Mouse (Mus musculus): Measurements from ENCODE around the gene Kbtbd4.

The Kbtbd4 gene

DNA sequence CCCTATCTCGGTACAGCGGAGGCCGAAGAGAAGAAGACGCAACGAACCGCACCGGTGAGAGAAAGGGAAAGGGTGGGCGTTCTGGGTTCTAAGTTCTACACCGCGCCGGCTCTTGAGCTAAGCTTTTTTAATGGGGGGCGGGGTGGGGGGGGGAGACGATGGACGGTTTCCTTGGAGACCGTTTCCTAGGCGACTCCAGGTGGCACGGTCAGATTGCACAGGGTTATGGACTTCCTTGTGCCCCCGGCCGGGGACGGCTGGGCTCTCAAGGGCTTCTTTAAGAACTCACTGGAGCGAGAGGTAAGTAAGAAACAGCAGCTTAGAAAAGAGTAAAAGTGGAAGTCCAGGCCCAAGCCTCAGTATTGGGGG, 300 bp downstream of the Kbtbd4 start:
- DNase-seq (ENCODE audit: low read depth, low spot score), result no peak

DNA sequence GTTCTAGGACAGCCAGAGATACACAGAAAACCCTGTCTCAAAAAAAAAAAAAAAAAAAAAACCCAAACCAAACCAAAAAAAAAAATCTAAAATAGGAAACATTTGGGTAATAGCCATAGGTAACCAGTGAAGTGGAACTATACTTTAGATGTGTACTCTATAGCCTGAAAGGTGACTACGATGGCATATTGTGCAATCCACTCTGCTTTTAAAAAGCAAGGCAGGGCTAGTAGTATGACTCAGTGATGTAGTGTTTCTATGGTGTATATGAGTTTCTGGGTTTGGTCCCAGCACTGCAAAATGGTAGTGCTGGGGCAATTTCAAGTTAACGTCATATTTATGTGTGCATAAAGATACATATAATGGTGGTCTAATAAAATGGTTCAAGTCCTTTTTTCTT, 2.2 kb downstream of the Kbtbd4 start:
- DNase-seq (ENCODE audit: low read depth, low spot score), result no peak

- DNase-seq (ENCODE audit: low read depth, low spot score), result no peak
Measured at GRCm38 (mm10) chr2:90910861-90911260, 6.3 kb downstream of the Kbtbd4 start.

- no peak for DNase-seq (ENCODE audit: low read depth, low spot score)
Measured at GRCm38 (mm10) chr2:90911668-90912067, 7.1 kb downstream of the Kbtbd4 start.

- no peak for DNase-seq (ENCODE audit: low read depth, low spot score)
Measured at GRCm38 (mm10) chr2:90913671-90914070, 9.1 kb downstream of the Kbtbd4 start.

DNA sequence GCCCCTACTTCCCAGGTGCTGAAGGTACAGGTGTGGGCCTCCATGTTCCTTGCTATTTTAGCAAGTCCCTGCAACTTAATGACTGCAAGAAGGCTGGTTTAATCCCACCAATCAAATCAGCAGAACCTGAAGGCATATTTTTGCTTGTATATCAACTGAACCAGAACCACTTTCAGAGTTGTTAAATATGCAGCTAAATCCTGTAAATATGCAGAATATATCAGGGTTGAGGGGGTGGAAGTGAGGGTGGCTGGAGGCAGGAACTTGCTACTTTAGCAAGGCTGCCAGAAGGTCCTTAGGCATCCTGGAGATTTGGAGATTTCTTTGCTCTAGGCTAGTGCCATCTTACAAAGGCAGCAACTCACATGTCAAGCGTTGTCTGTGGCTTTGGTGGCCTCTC, 11.0 kb downstream of the Kbtbd4 start:
- no peak for DNase-seq (ENCODE audit: low read depth, low spot score)

GRCm38 (mm10) chr2:90916560-90917232, 12.2 kb downstream of the Kbtbd4 start:
- no peak for DNase-seq (ENCODE audit: low read depth, low spot score)

- peak; percentile 77 for DNase-seq (ENCODE audit: low read depth, low spot score)
Measured at GRCm38 (mm10) chr2:90917233-90917998, 12.9 kb downstream of the Kbtbd4 start.

GRCm38 (mm10) chr2:90917999-90918698, 13.6 kb downstream of the Kbtbd4 start:
- DNase-seq (ENCODE audit: low read depth, low spot score), result peak; percentile 17

- no peak for DNase-seq (ENCODE audit: low read depth, low spot score)
Measured at GRCm38 (mm10) chr2:90921178-90921577, 16.6 kb downstream of the Kbtbd4 start.

DNA sequence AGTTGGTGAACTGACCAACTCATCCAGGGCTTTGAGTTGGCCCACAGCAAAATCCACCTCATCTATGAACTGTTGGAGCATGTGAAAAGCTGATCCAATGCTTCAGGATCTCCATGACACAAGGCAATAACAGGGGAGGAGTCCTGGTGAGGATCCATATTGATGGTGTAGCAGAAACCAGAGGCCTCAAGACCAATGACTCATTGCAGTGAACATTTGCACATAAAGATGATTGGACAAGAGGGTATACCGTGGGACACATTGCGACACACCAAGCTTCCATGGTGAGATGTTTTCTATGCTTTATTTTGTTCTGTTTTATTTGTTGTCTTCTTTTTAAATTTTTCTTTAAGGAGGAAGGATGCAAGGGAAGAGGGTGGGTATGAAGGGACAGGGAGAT, 18.1 kb downstream of the Kbtbd4 start:
- DNase-seq (ENCODE audit: low read depth, low spot score), result no peak

DNA sequence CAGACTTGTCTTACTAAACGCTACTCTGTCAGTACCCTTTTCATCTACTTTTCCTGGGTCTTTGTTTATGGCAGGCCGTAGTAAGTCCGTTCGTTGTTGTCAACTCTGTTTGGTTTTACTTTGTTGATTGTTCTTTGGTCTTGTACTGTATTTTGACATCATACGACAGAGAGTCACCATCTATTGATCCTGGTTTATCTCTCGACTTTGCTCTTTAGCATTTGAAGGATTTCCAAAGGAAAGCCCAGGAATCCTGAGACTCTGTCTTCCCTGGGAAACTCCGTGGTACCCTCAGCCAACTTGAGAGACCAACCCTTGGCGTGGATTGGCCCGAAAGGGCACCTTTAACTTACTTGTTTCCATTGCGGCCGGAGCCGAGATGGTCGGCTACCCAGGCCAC, 24.0 kb downstream of the Kbtbd4 start:
- DNase-seq (ENCODE audit: low read depth, low spot score), result no peak

DNA sequence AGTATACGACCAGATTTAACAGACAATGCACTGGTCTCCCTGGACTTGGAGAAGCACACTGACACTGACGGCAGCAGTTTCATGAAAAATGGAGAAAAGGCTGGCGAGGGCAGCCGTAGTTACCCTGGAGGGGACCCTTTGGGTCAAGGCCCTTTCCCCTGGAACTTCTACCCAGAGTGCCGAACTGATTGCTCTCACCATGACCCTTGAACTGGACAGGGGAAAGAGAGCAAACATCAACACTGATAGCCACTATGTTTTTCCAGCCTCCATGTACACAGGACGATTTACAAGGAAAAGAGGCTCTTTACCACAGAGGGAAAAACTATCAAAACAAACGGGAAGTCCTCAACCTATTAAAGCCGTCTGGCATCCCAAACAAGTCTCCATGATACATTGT, 27.3 kb downstream of the Kbtbd4 start:
- no peak for DNase-seq (ENCODE audit: low read depth, low spot score)

DNA sequence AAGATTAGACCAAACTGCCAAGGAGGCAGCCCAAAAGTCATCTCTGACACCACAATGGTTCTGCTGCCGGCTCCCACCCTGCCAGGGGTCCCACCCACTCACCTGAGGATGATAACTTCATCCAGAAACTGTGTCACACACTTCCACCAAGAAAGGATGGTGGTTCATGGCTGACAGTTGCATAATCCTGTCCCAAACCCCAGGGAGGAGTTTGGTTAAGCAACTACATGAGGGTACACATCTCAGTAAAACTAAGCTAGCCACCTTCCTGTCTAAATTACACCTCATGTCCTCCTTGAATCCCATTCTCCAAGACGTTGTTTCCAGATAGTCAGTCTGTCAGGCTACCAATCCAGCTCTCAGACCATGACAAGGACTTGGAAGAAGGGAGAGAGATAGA, 27.7 kb downstream of the Kbtbd4 start:
- DNase-seq (ENCODE audit: low read depth, low spot score), result no peak

- no peak for DNase-seq (ENCODE audit: low read depth, low spot score)
Measured at GRCm38 (mm10) chr2:90938362-90938761, 33.8 kb downstream of the Kbtbd4 start.

- DNase-seq (ENCODE audit: low read depth, low spot score), result no peak
Measured at GRCm38 (mm10) chr2:90939750-90940149, 35.2 kb downstream of the Kbtbd4 start.

DNA sequence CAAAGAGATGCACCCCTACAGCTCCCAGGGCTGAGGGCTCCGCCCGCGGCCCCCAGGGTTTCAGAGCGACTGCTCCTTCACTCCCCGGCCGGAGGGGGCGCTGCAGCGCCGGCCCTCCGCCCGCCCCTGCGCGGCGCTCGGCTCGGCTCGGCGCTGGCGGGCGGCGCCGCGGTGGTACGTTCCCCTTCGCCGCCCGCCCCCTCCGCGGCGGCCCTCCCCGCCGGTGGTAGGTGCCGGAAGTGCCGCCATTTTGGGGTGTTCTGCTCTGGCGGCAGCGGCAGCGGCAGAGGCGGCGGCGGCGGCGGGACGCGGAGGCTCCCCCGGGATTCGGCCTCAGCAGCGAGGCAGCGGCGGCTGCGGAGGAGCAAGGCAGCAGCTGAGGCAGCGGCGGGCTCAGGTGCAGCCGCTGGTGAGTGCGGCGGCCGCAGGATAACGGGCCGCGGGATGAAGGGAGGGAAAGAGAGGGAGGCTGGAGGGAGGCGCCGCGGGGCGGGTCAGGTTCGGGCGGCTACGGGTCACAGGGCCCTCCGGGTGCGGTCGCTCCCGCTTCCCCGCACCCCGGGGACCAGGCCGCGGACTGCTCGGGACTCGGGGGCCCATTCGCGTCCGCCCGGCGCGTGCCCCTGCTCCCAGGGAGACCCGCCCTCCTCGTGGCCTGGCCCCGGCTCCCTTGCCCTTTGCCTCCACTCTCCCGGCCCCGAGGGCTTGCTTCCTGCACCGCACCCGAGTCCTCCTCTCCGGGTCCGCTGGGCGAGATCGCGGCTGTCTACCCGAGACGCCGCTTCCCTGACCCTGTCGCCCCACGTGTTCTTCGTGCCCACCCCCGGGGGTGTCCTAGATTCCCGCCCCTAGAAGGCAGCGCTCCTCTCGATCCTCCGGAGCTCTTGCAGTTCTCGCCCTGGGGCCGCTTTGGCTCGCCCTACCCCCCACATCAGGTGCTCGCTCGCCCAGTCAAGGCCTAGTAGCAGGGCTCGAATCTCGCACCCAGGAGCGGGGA, 36.0 kb downstream of the Kbtbd4 start, which contains the start of gene Celf1:
Gene Celf1, plus strand, starts transcription at position 150 of the 997 bp plus-strand sequence.
- peak; percentile 90 for DNase-seq (ENCODE audit: low read depth, low spot score)

GRCm38 (mm10) chr2:90941744-90942143, 37.2 kb downstream of the Kbtbd4 start:
- no peak for DNase-seq (ENCODE audit: low read depth, low spot score)

GRCm38 (mm10) chr2:90950149-90950548, 45.6 kb downstream of the Kbtbd4 start:
- no peak for DNase-seq (ENCODE audit: low read depth, low spot score)

DNA sequence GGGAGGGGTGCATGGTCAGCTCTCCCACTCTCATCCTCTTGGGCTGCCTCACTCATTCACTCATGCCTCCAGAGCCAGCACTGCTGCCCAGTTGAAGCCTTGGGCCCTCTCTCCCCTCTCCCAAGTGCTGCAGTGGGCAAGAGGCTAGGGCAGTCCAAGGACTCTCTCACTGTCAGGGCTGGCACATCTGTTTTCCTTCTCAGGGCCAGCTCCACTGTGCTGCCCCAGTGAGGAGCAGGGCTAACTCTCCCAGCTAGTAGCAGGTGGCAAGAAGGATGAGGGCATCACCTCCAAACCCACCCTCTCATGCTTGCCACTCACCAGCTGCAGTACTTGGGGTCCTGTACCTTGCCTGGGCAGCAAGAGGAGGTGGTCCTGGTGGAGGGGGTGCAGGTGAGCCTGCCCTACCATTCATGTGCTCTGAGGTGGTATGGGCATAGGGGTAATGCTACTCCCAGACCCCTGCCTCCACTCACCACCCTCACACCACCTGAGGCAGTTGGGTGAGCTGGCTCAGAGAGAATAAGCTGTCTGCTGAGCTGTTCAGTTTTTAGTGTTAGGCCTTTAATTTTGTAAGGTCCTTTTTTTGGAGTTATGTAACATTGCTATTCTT, 46.1 kb downstream of the Kbtbd4 start:
- no peak for DNase-seq (ENCODE audit: low read depth, low spot score)

DNA sequence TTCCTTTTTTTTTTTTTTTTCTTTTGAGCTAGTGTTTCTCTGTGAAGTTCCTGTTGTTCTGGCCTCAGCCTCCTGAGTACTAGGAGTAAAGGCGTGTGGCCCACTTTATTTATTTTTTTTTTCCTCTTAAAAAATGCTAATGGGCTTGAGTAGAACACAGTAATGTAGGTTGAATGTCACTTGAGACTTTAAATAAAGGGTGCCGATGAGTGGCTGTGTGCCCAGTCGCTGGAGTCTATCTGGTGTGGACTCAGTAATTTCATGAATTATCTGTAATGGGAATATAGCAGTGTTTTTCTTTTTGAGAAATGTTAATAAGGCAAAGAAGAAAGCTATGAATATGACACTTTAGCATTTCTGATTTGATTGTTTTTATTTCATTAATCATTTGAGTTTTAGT, 48.9 kb downstream of the Kbtbd4 start:
- no peak for DNase-seq (ENCODE audit: low read depth, low spot score)

Data from ZHBTc4 (cell line).